Mouse (Mus musculus): Measurements from ENCODE around the gene Olfr177.

Olfr177 gene

GRCm38 (mm10) chr16:58874668-58875067, at the start of gene Olfr177:
Olfr177 (minus strand) TSS chr16:58874768.
- DNase-seq = no peak

DNA sequence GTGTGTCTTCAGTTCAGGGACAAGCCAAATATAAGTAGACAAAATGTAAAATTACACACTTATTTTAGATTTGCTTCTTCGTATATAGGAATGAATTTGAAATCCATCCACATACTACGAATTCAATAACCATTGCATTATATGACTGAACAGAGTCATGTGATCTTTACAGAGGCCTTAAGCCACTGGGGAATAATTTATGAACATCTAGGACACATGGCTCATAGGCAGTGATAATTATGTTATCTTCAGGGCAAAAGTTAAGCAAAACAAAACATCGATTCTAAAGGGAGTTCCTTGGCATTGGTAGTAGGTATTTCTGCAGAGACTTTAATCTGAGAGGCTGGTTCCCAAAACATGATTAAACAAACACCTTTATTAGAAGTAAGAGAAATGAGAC, 17.4 kb upstream of the Olfr177 start, which contains the start of gene Olfr178:
Gene Olfr178 (minus strand): TSS at position 101 of the 400 bp plus-strand sequence.
- DNase-seq = no peak

DNA sequence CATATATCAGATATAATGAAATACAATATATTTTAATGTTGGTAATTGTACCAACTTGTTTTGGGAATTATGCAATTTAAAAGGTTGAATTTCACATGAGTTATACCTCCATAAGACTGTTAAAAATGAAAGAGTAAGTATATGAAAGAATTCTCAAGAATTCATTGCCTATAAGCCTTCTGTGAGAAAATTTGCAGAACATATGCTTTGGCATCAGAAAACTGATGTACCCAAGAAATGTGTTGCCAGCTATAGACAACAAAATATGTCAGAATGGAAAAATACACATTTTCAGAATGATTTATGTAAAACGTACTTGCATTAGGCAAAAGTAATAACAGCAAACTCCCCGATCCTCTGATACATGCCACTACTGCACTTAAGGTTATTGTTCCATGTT, 9.8 kb upstream of the Olfr177 start:
- no peak for DNase-seq

- no peak for DNase-seq
Measured at GRCm38 (mm10) chr16:58861479-58861878, 13.1 kb downstream of the Olfr177 start.

- DNase-seq = no peak
Measured at GRCm38 (mm10) chr16:58860032-58860737, 14.4 kb downstream of the Olfr177 start.

GRCm38 (mm10) chr16:58826732-58827319, 47.7 kb downstream of the Olfr177 start, which contains the start of gene Olfr175-ps1:
Olfr175-ps1 (minus strand) TSS chr16:58826782.
- DNase-seq = no peak
